Mouse (Mus musculus) cerebellum, postnatal 10 days (tissue): ENCODE measurements around the gene Cpm.
"Not testable (repeated sequence)": the region's sequence is repeated elsewhere in the genome, so short reads cannot be mapped to it uniquely, and the experiment has no call there.

Source experiments
- DNase-seq, 2 experiments: peaks; one replicate each; pipeline ENCODE4 v3.0.0; 2021; ENCODE audit warnings: mixed read lengths in 2 of 2

Cpm gene

DNA sequence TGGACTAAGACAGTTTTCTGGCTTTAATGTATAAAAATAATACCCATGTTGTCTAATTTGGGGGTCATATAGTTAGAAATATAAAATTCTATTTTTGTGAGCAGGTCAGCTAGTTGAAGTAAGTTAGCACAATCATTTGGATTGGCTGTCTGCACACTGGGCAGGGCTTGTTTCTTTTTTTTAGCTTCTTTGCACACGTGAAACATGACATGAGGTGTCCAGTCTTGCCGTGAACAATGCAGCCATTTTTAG lies 60.7 kb downstream of the Cpm start:
- DNase-seq, result no peak

DNA sequence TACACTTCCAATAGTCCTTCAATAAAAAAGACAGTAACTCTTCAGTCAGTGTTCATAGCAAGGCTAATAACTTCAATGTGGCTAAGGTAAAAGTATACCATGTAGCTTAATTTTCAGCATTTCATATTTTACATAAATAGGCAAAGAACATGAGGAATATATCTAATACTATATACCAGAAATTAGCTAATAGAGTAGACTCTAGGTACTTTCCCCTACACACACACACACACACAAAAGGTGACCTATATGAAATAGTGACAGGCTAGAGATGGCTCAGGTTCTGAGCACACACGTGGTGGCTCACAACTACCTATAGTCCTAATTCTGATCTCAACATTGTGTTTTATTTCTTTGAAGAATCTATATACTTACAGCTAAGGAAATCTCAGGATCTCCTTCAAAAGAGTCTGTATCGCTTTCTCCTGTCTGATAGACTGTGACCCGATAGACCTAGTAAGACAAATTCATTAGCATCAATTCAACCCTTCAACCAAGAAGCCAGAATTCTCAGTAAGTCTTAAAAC lies 61.5 kb downstream of the Cpm start:
- DNase-seq, result no peak

DNA sequence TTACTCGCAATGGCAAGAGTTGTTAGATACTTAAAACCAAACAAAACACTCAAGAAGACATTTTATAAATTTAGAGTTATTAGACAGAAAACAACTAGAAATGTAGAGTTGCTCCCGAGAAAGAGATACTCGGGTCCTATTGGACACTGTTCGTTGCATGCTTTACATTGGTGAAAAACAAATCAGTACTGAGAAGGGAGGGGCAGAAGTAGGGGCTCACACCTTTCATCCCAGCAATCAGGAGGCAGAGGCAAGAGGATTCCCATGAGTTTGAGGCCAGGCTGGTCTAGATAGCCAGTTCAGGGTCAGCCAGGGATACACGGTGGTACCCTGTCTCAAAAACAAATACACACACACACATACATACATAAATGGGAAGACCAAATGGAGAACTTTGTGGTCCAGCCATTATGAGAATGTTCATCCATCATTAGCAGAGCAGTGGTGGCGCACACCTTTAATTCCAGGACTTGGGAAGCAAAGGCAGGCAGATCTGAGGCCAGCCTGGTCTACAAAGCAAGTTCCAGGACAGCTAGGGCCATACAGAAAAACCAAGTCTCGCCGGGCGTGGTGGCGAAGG lies 62.2 kb downstream of the Cpm start:
- DNase-seq, result no peak

DNA sequence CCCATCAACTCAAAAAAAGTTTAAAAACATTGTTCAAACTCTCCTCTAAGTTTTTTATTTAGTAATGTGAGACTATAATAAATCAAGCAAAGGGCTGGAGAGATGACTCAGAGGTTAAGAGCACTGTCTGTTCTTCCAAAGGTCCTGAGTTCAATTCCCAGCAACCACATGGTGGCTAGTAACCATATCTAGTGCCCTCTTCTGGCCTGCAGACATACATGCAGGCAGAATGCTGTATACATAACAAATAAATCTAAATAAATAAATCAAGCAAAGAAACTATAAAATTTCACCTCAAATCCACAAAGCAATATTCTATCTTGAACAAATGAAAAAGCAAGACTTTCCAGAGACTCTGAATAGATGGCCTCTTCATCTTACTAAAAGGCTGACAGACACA lies 62.9 kb downstream of the Cpm start:
- no peak for DNase-seq

DNA sequence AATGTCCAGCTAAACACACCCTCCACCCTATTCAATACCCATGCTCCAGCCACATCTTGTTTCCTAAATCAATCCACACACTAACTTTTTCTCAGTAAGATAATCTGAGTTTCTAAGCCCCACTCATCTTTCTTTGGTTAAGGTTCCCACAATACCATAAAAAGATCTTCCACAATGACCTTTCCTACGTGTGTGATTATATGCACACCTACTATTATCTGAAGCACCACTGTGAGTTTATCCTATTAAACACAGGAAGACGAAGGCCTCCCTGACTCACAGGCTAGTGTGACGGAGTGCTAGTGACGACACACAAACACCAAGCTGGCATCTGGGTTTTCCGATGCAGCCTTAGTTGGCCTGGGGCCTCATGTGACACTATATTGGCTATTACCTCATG lies 63.7 kb downstream of the Cpm start:
- no peak for DNase-seq

DNA sequence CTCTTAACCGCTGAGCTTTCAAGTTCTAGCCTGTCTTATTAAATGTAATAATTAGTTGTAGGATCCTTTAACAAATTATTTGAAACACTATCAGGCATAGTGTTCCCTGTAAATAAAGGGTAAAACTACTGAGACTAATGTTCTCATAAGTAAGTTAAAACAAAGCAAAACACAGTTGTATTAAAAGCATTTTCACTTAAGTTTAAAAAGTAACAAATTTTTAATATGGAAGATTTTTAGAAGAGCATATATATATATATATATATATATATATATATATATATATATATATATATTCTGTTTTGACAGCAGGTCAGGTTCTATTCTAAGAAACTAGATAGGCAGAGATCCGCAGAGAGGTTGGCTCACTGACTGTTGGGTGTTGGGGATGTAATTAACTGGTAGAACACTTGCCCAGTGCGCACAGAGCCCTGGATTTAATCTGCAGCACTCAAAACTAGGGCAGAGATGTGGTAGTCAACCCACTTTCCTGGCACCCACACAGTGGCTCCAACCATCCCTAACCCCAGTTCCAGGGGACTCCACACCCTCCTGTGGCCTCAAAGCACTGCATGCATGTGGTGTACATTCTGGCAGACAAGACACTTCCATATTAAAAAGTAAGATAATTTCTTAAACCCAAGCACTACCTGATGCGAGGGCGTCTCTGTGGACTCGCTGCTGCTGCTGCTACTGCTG lies 65.1 kb downstream of the Cpm start:
- DNase-seq, result no peak

DNA sequence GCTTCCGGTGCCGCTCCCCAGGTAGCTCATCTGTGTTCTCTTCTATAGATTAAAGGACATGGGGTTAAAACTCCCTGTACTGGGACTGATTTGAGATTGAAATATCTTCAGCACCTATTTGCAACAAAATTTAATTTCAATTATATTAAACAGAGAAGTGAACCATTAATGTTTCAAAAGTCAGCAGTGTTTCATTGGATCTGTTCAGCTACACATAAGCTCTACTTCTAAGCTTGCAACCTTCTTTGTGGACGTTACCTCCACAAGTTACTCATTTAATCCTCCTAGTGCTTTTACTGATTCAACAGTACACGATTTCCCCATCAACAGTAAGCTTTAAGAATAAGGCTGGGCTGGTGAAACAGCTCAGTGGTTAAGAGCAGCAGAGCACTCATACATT lies 65.7 kb downstream of the Cpm start:
- no peak for DNase-seq

DNA sequence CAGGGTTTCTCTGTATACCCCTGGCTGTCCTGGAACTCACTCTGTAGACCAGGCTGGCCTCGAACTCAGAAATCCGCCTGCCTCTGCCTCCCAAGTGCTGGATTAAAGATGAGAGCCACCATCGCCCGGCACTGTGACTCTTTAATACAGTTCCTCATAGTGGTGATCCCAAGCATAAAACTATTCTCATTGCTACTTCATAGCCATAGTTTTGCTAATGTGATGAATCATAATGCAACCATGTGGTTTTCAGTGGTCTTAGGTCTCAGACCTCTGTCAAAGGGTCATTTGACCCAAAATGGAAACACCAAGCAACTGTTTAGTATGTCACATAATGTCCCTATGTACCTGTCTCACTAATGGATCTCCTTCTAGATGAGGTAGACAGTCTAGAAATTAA lies 66.3 kb downstream of the Cpm start:
- DNase-seq, result no peak

DNA sequence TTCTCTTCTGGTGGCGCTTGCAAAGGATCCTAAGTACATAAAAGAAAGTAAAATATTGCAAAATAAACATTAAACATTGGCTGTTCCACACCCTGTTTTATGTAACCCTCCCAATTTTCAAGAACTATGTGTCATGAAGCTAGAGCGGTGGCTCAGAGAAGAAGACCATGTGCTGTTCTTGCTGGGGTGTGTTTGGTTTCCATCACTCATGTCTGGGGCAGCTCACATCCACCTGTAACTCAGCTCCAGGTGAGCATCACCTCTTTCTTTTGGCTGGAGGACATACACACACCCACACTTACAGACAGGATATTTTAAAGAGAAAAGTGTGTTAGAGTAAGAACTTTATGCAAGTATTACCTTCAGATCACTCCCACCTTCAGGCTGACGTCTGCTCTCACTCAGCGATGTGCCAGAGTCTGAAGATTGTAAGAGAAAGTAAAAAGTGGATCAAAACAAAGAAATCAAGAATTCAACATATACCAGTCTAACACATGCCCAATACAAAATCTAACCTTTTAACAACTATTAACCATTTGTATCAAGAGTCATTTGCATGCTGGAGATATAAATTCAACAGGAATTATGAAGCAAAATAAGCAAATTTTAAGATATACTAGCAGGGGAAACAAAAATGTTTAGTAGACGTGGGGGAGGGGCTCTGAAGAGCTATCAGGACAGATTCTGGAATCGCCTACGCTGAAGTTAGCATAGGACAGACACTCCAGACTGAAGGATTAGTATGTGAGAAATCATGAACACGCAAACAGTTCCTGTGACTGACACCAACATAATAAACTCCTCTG lies 66.9 kb downstream of the Cpm start:
- no peak for DNase-seq

DNA sequence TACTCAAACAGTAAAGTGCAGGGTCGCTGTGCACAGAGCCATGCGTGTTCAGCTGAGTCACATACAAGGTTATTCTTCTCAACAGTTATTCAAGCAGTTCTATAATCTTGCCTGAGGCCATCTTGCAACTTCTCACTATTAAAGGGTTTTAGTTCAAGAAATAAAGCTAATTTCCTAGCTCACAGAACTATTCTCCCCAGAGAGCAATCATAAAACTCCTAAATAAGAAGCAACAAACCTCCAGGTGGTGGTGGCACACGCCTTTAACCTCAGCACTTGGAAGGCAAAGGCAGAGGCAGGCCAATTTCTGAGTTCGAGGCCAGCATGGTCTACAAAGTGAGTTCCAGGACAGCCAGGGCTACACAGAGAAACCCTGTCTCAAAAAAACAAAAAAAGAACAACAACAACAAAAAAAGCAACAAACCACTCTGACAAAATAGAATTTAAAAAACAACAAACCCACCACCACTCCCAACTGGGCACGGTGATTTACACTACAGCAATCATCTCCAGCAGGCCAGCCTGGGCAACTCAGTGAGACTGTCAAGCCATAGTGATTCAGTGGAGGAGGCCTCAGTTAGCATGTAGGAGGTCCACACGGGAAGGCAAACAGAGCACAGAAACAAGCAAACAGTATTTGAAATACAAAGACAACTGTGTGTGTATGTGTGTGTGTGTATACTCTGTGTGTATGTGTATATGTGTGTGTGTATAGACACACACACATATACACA lies 67.7 kb downstream of the Cpm start:
- no peak for DNase-seq

DNA sequence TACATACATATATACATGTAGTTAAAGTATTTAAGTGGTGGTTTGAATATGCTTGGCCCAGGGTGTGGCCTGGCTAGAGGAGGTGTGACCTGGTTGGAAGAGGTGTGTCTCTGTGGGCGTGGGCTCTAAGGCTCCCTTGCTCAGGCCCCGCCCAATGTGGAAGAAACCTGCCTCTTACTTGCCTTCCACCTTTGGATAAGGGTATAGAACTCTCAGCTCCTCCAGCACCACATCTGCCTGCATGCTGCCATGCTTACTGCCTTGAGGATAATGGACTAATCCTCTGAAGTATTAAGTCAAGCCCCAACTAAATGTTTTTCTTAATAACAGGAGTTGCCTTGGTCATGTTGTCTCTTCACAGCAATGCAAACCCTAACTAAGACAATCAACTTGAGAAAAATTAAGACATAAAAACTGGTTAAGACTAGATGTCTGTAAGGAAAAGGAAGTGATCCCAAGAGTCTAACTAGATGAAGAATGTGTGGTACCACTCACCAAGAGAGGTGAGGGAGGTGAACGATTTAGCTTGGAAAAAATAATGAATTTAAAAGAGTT lies 68.3 kb downstream of the Cpm start:
- no peak for DNase-seq

DNA sequence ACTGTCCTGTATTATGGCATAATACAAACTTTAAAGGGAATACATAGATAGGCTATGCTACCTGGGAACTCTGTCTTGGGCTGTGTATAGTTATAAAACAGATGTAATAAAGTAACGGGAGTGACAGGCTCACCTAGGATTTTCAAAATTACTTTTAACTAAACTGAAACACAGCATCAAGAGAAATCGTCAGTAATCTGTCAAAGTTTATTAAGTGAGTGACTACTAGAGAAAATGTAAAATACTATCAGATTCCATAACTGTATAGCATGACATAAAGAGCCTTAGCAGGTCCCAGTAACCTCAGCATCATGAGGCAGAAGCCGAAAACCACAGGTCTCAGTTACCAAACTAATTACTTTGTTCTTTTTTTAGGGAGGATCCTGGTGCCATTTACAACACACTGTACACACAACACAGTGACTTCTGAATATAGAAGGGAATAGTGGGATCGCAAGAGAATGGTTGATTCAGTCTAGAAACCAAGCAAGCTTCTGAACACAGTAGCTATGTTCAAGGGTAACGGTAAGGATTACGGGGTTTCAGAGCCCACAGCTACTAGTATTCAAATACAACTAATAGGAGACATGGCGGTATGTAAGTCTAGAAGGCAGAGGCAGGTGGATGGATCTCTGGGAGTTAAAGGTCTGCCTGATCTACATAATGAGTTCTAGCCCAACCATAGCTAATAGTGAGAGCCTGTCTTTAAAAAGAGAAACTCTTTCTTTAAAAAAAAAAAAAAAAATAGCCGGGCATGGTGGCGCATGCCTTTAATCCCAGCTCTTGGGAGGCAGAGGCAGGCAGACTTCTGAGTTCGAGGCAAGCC lies 69.2 kb downstream of the Cpm start:
- no peak for DNase-seq

DNA sequence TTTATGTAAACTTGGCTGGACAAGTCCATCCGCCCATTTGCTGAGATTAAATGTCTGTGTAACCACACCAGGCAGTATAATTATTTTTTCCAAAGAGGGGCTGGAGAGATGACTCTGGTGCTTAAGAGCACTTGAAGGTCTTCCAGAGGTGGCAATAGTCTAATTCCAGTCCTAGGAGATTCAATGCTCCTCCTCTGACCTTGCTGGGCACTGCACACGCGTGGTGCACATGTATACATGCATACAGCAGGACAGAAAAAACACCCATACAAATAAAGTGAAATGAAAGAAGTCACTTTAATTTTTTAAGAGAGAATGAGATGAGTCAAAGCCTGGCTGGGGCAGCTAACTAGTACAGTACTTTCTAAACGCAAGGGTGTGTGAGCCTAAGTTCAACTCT lies 70.6 kb downstream of the Cpm start:
- no peak for DNase-seq

DNA sequence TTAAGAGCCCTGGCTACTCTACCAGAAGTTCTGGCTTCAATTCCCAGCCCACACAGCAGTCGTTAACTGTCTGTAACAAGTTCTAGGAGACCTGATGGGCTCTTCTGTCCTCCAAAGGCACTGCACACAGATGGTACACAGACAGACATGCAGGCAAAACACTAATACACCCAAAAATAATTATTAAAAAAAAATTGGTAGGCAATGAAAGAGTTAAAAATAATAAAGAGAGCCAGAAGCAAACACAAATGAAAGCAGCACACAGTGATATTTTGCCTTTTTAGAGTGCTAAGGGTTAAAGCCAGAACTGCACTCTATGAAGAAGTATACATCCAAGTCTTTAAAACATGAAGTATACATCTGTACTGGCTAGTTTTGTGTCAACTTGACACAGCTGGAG lies 71.2 kb downstream of the Cpm start:
- DNase-seq, result no peak

DNA sequence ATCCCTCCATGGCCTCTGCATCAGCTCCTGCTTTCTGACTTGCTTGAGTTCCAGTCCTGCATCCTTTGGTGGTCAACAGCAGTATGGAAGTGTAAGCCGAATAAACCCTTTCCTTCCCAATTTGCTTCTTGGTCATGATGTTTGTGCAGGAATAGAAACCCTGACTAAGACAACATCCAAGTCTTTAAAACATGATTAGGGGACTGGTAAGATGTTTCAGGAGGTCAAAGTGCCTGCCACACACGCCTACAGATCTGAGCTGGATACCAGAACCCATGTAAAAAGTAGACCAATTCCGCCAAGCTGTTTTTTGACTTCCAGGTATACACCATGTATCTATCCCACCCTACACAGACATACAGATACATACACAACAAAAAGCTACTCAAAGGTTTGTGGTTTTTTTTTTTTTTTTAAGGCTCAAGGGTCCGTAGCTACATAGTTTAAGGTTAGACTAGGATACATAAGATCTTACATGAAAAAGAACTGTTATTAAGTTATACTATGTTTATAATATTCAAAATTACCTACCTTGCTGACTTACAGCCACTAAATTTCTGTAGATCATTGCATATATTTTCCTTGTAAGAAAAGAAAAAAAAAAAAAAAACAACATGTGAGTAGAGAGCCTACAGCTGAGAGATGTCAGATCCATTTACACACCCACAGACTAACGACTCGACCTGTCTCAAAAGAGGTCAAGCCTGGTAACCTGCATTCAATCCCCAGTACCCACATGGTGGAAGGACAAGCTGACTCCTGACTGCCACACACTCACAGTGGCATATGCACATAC lies 71.9 kb downstream of the Cpm start:
- DNase-seq, result no peak

DNA sequence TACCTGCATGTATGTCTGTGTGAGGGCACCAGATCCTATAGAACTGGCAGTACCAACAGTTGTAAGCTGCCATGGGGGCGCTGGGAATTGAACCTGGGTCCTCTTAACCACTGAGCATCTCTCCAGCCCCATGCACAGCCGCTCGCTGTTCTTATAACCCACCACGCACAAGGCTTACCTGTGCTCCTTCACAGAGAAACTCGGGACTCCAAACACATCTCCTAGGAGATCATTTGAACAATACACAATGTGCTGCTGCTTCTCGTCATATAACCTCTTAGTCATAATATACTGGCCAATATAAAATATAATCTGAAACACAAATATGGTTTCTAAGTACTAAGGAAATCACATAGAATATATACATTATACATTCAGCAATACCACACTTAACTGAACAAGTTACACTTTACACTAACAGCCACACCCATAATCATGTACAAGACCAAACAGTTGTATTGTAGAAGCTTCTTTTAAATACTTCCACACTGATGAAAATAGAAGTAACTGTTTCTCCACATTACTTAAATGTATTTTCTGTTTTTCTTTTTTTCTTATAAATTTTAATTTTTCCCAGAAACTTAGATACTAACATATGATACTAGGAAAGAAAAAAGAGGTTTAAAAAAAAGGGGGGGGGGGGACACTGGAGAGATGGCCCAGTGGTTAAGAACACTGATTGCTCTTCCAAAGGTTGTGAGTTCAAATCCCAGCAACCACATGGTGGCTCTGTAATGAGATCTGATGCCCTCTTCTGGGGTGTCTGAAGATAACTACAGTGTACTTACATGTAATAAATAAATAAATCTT lies 72.9 kb downstream of the Cpm start:
- DNase-seq, result no peak

DNA sequence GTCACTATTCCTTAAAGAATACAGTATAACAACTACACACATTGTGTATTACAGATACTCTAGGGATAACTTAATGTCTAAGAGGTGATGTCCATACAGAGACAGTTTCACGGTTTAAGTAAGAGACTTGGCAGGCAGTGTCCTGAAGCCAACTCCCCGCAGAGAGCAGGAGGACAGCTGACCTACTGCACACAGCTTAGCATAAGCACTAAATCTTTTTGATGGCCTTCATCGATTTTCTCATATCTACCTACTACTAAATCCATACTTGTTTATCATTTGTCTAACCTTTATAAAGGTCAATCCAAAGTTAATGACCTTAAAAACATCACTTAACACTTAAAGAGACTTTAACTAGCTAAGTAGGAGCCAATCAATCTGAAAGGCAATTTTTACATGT lies 74.2 kb downstream of the Cpm start:
- DNase-seq, result no peak

DNA sequence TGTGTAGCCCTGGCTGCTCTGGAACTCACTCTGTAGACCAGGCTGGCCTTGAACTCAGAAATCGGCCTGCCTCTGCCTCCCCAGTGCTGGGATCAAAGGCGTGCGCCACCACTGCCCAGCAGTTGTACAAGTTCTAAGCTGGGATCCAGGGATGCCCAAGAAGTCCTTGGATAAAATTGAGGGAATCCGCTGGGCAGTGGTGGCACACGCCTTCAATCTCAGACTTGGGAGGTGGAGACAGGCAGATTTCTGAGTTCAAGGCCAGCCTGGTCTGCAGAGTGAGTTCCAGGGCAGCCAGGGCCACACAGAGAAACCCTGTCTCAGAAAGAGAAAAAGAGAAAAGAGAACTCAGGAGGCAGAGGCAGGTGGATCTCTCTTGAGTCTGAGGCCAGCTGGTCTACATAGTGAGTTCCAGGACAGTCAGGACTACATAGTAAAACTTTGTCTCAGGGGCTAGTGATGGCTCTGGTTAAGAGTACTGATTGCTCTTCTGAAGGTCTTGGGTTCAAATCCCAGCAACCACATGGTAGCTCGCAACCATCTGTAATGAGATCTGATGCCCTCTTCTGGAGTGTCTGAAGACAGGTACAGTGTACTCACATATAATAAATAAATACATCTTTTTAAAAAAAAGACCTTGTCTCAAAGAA lies 75.1 kb downstream of the Cpm start:
- not testable (repeated sequence) for DNase-seq

DNA sequence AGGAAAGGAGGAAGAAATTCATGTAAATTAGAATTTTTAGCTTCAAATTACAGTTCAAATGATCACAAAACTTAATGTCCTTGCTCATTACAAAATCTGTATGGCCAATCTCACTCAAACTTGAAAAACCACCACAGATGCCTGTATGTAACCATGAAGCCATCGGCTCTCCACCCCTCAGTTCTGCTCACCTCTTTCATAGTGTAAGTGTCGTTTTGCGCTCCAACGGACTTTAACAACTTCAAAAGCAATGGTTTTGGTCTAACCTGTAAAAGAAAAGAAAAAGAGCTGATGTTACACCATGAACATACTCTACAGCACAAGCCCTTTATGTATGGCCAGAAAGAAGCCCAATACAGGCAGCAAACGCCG lies 75.7 kb downstream of the Cpm start:
- no peak for DNase-seq

DNA sequence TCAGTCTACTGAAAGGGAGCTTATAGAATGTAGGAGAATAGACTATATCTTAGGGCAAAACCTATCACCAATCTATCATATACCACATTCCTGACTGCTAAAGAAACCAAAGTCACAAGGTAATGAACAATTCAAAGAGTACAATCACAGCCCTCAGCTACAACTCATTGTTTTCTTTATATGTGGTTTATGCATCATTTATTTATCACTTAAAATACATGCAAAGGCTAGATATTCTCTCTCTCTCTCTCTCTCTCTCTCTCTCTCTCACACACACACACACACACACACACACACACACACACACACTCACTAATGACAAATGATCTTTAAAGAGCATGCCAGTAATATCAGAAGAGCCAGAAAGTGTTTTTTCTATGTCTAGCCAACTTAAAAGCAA lies 76.5 kb downstream of the Cpm start:
- DNase-seq, result no peak
